Mouse (Mus musculus) kidney, postnatal 14 days (tissue): ENCODE measurements around the gene Gdf15.
A peak's percentile ranks its signal among the peaks of the same experiment; 100 is the strongest.
"Not testable (repeated sequence)": the region's sequence is repeated elsewhere in the genome, so short reads cannot be mapped to it uniquely, and the experiment has no call there.

Experiments used
- DNase-seq: peaks from one replicate; pipeline ENCODE4 v3.0.0; 2022; ENCODE audit warnings: mixed read lengths

Gene Gdf15

GRCm38 (mm10) chr8:70602139-70602811, 30.0 kb downstream of the Gdf15 start:
- DNase-seq = no peak

DNA sequence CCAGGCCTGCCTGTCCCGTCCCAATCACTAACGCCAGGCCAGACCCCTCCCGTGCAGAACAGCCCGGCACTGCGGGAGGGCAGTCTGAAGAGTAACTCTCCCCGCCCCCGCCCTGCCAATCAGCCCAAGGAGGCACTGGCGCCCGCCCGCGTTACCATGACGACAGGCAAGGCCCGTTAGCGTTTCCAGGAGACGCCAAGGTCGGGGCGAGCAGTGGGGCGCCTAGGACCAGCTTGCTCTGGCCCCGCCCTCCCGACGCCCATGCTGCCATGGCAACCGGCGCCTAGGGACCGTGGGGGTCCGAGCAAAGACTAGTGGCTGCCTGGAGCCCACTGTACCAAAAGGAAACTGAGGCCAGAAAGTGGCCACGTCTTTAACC, 31.0 kb downstream of the Gdf15 start:
- DNase-seq = peak; percentile 90

DNA sequence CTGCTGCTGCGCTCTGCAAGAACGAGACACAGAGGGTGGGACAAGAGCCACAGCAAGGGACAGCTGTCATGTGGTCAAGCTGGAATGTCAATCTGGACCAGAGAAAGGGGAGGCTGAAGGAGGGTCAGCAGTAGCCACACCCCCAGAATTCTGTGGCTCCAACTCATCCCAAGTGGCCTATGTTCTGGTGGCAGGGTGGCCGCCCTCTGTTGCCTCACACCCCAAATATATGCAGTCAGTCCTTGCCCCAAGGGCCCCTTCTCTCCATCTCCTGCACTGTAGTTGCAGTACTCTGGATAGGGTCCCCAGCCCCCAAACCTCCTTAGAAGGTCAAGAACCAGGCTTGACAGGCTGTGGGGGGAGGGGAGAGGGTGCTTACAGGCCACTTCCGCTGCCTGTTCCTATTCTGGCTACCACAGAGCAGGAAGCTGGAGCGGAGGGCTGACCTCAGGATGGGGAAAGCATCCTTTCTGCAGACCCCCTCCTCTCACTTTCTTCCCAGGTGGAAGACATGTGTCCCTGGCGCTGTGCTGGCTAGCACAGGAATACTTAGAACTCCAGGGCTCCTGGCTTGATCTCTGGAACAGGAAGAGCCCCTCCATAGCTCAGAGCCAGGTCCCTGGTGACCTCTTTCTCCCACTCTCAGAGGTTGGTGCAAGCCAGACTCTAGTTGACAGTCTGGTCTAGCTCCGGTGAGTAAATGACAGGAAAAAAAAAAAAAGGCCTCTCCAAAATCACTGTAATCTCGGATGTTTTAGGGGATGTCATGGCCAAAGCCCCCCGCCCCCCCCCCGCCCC, 31.6 kb downstream of the Gdf15 start:
- DNase-seq = peak; percentile 76

DNA sequence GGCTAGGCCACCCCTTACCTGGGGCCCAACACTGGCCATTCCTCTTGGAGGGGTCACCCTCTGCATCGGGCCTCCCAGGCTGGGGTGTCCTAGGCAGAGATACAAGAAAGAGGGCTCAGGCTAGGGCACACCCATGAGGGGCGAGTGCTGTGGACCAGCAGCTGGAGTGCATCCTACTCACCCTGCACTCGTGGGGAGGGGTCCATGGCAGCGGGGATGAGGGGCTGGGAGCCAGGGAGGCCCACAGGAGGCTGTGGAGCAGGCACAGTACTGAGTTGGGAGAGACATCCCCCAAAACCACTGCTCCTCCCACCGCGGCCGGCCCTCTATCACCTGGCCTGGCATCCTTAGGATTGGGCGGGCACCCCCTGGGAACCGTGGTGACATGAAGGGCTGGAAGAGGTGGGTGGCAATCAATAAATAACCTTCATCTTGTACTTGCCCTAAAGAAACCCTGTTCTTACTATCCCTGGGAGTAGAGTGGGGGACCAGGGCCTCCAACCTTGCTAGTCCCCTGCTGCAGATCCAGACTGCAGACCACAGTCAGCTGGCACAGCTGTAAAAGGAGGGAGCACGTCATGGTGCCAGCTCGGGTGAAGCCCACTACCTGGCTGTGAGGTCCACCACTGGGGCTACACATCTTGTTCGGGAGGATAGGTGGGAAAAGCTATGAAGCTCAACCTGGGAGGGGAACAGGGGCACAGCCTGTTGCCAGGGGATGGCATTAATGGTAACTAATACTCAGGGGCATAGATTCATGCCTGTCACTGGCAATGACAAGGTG, 32.6 kb downstream of the Gdf15 start:
- DNase-seq = no peak

DNA sequence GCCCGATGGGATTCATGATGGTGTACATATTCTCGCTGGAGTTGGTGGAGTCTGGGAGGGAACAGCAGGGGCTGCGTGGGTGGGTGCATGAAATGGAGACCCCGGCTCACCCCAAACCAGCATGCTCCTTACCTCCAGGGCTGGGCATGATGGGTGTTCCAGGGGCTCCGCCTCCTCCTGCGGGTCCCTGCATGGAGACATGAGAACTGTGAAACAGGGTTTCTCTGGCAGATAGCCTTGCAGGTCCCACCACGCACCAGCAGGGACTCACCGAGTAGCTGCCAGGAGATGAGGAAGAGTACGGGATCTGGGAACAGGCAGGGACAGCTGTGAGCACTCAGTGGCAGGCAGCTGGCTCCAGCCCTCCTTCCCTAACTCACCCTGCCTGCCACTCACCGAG, 33.5 kb downstream of the Gdf15 start:
- no peak for DNase-seq

- DNase-seq = peak; percentile 90
Observed at GRCm38 (mm10) chr8:70598283-70598682, 34.0 kb downstream of the Gdf15 start.

DNA sequence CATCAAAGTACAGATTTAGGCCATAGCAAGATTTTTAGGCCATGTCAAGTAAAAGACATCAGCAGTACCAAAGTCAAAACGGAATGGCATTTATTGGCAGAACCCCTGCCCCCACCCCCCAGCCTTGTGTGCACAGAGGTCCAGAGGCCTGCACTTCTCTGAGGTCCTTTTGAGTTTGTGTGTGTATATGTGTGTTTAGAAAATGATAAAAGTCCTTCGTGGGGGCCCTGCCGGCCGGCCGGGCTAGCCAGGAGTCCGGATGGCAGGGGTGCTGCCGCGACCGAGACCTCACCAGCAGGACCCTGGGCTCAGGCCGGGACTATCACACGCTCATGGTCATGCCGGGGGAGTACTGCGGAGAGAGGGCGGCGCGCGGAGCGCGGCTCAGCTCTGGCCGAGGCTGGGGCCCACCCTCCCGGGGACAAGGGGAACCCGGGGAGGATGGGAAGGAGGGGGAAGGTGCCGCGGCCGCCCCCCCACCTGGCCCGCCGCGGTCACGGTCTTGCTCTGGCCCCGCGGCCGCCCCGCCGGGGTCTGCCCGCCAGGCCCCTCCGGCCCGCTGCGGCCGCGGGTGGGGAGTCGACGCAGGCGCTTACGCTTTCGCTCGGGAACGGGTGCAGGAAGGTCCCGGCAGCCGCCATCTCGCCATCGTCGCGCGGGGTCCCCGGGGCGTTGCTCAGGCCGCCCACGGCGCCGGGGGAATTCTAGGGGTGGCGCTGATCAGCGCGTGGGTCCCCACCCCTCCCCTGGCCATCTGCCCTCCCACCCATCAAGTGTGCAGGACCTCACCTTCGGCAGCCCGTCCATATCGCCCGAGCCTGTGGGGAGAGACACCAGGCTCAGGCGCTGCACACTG, 34.6 kb downstream of the Gdf15 start:
- DNase-seq = no peak

GRCm38 (mm10) chr8:70596775-70597416, 35.4 kb downstream of the Gdf15 start:
- DNase-seq = no peak

- peak; percentile 38 for DNase-seq
Observed at GRCm38 (mm10) chr8:70596216-70596615, 36.0 kb downstream of the Gdf15 start.

DNA sequence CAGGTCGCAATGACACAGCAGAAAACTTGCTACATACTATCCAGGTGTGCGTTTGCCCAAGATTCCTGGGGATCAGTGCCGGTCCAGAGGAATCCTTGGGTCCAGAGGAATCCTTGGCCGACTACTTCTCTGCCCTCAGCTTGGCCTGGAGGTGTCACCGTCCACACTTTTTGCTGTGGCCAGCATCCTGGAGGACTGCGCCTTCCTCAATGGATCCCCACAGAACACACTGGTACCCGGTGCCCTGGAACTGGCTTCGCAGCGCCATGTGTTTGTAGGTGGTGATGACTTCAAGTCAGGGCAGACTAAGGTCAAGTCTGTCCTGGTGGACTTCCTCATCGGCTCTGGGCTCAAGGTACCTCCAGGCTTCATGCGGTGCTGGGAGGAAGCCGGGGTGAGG, 36.4 kb downstream of the Gdf15 start:
- no peak for DNase-seq

- peak; percentile 67 for DNase-seq
Observed at GRCm38 (mm10) chr8:70594621-70595564, 37.4 kb downstream of the Gdf15 start.

GRCm38 (mm10) chr8:70593961-70594609, 38.2 kb downstream of the Gdf15 start, which contains the start of gene Isyna1:
Isyna1 (plus strand) TSS chr8:70594373.
- peak; percentile 96 for DNase-seq

DNA sequence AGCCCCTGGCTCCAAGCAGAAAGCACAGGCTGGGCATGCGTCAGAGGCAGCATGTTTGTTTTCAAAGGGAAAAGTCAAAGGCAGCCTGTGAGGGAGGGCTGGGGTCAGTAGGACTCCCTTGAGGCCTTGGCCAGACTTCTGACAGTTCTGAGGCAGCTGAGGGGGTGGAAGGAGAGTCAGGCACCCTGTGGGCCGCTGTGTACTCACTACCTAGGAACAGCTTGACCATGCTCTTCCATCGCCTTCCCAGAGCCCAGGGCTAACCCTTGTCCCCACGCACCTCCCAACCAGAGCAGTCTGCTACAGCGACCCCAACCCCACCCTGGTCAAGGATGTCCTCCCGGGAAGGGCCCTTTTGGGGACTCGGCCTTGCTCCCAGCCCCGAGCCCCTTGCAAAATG, 39.1 kb downstream of the Gdf15 start:
- DNase-seq = peak; percentile 71

- no peak for DNase-seq
Observed at GRCm38 (mm10) chr8:70591569-70591968, 40.7 kb downstream of the Gdf15 start.

DNA sequence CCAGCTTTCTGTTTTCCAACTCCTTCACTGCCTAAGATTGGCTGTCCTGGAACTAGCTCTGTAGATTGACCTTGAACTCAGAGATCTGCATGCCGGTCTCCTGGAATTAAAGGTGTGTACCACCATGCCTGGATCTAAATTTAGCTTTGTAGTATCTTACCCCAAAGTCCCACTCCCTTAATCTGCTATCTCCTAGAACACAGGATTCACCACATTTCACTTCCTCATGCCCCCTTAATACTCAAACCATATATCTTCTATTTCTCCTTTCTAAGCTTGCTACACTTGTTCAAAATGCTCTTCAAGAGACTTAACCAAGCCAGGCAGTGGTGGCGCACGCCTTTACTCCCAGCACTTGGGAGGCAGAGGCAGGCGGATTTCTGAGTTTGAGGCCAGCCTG, 44.3 kb downstream of the Gdf15 start:
- DNase-seq = not testable (repeated sequence)

GRCm38 (mm10) chr8:70585258-70585652, 47.0 kb downstream of the Gdf15 start:
- DNase-seq = peak; percentile 84

- DNase-seq = no peak
Observed at GRCm38 (mm10) chr8:70584606-70585257, 47.5 kb downstream of the Gdf15 start.

- DNase-seq = no peak
Observed at GRCm38 (mm10) chr8:70583476-70584387, 48.5 kb downstream of the Gdf15 start.
